Mouse (Mus musculus) neural tube, embryonic 10.5 days (tissue): ENCODE data around the gene Tnfsf12.
"Not testable (repeated sequence)": the region's sequence is repeated elsewhere in the genome, so short reads cannot be mapped to it uniquely, and the experiment has no call there.

Source experiments
- DNase-seq: peaks from one replicate; pipeline ENCODE4 v3.0.0-alpha.2; 2017; ENCODE audit warnings: low spot score; ENCODE audit errors: extremely low spot score

Gene Tnfsf12

GRCm38 (mm10) chr11:69704613-69705010 is 9.0 kb upstream of the Tnfsf12 start:
- no peak for DNase-seq

GRCm38 (mm10) chr11:69703814-69704612 is 8.4 kb upstream of the Tnfsf12 start:
- DNase-seq = no peak

- DNase-seq = not testable (repeated sequence)
These were observed 7.7 kb upstream of the Tnfsf12 start for GRCm38 (mm10) chr11:69703381-69703780.

- not testable (repeated sequence) for DNase-seq
These were observed 7.2 kb upstream of the Tnfsf12 start for GRCm38 (mm10) chr11:69702886-69703285.

GRCm38 (mm10) chr11:69699595-69699994 is 3.9 kb upstream of the Tnfsf12 start:
- no peak for DNase-seq

- DNase-seq = no peak
These were observed 2.9 kb upstream of the Tnfsf12 start for GRCm38 (mm10) chr11:69698574-69698973.

GRCm38 (mm10) chr11:69697396-69697795 is 1.7 kb upstream of the Tnfsf12 start:
- no peak for DNase-seq

GRCm38 (mm10) chr11:69695046-69695360 is 646 bp downstream of the Tnfsf12 start:
- DNase-seq = no peak

GRCm38 (mm10) chr11:69693421-69693965 is 2.2 kb downstream of the Tnfsf12 start:
- no peak for DNase-seq

- DNase-seq = no peak
These were observed 2.8 kb downstream of the Tnfsf12 start for GRCm38 (mm10) chr11:69692863-69693262.

GRCm38 (mm10) chr11:69692196-69692811 is 3.3 kb downstream of the Tnfsf12 start:
- DNase-seq = no peak

- DNase-seq = no peak
These were observed 5.8 kb downstream of the Tnfsf12 start for GRCm38 (mm10) chr11:69689891-69690290.

GRCm38 (mm10) chr11:69687061-69687460 is 8.6 kb downstream of the Tnfsf12 start:
- DNase-seq = no peak

GRCm38 (mm10) chr11:69686377-69686776 is 9.3 kb downstream of the Tnfsf12 start:
- no peak for DNase-seq

- DNase-seq = no peak
These were observed 10.0 kb downstream of the Tnfsf12 start, which contains the start of gene Tnfsf13 for GRCm38 (mm10) chr11:69685526-69686148. Gene Tnfsf13 (minus strand): TSS chr11:69685784.

- DNase-seq = no peak
These were observed 10.7 kb downstream of the Tnfsf12 start for GRCm38 (mm10) chr11:69684936-69685335.

GRCm38 (mm10) chr11:69684128-69684745 is 11.4 kb downstream of the Tnfsf12 start:
- DNase-seq = no peak

GRCm38 (mm10) chr11:69683576-69683975 is 12.1 kb downstream of the Tnfsf12 start:
- no peak for DNase-seq

GRCm38 (mm10) chr11:69682840-69683533 is 12.7 kb downstream of the Tnfsf12 start:
- DNase-seq = peak; percentile 92

- no peak for DNase-seq
These were observed 13.3 kb downstream of the Tnfsf12 start for GRCm38 (mm10) chr11:69682209-69682839.
